Mouse (Mus musculus): ENCODE measurements around the gene Jak3.

GRCm38 (mm10) chr8:71670198-71670597 is 5.9 kb upstream of the Jak3 start:
- TF ChIP-seq POLR2AphosphoS5 (IDR thresholded peaks at IDR 0.05; ENCODE audit: insufficient replicate concordance, low read depth, low read length) (no peak), CTCF (IDR thresholded peaks at IDR 0.05; ENCODE audit: low read depth, low read length) (no peak)

All from G1E (cell line).